Comparison of ENCODE assay signal across 8 mouse cellular contexts in genomic region chr15:86085301-86086225, GRCm38 (mm10). TPM values are rescaled to one million over a fixed set of nuclear protein-coding genes. Genes with fewer than 3 reads are reported as not detected.
DNase-seq lines count a peak whose midpoint lies in the region; ATAC-seq and TF ChIP-seq lines count a peak whose summit lies in the region.

No protein-coding gene starts in this region.

- peak overlapping the region; percentile 7; the same call in 1 of the 2 replicates for H3K4me2 ChIP-seq in forebrain, embryonic 15.5 days (replicated peaks)
- H3K4me2 ChIP-seq in intestine, postnatal 0 days (replicated peaks; ENCODE audit: low read depth), result 0 out of 2 replicates have a peak overlapping the region, but pooled peaks have one; percentile 18

- peak overlapping the region; percentile 91 for H3K27ac ChIP-seq in forebrain, embryonic 15.5 days (replicated peaks)
- H3K27ac ChIP-seq in intestine, postnatal 0 days (ENCODE audit: low read depth, low read length), result 0 out of 2 replicates have a peak overlapping the region, but pooled peaks have one; percentile 35
- H3K27ac ChIP-seq in small intestine, adult 2 months (ENCODE audit: insufficient read depth, low read depth, low read length), result peak overlapping the region; percentile 39

- H3K4me3 ChIP-seq in forebrain, embryonic 15.5 days, result no peak overlapping the region
- no peak overlapping the region for H3K4me3 ChIP-seq in intestine, postnatal 0 days (ENCODE audit: low read depth, low read length)
- no peak overlapping the region for H3K4me3 ChIP-seq in small intestine, adult 2 months (ENCODE audit: low read depth, low read length)

- H3K4me1 ChIP-seq in forebrain, embryonic 15.5 days, result peaks cover 93% of the 10 kb centered on the region
- peaks cover 43% of the 10 kb centered on the region for H3K4me1 ChIP-seq in intestine, postnatal 0 days (replicated peaks; ENCODE audit: control insufficient read depth, insufficient read depth, low read length)
- peaks cover 61% of the 10 kb centered on the region for H3K4me1 ChIP-seq in small intestine, adult 2 months (ENCODE audit: control insufficient read depth, insufficient read depth, insufficient read length, low read length)

- H3K36me3 ChIP-seq in forebrain, embryonic 15.5 days, result no peaks in the 10 kb centered on the region
- H3K36me3 ChIP-seq in intestine, postnatal 0 days (ENCODE audit: control insufficient read depth, insufficient read depth), result no peaks in the 10 kb centered on the region; the same call in 1 of the 2 replicates
- H3K36me3 ChIP-seq in small intestine, adult 2 months (ENCODE audit: control insufficient read depth, insufficient read depth, low read length), result no peaks in the 10 kb centered on the region

- ATAC-seq in forebrain, embryonic 15.5 days (replicated peaks), result peak; percentile 24
- 0 out of 2 replicates have a peak, but pooled peaks have one; percentile 7 for ATAC-seq in intestine, postnatal 0 days

- DNase-seq in left cerebral cortex, postnatal 14 days (ENCODE audit: low spot score in 2 of 2), result peak; percentile 41 to 64
- no peak for DNase-seq in left cerebral cortex, adult 18-20 months (ENCODE audit: low spot score in 2 of 2)
- DNase-seq in adrenal gland, postnatal 14 days, result peak; percentile 87
- DNase-seq in lung, postnatal 10 days, result peak; percentile 77
- no peak for DNase-seq in Muller cell, postnatal 12 days (ENCODE audit: inconsistent ontology term)

- no peak for TF ChIP-seq POLR2A in small intestine, adult 2 months (IDR thresholded peaks at IDR 0.05; ENCODE audit: low read depth, low read length)

- WGBS in forebrain, embryonic 15.5 days, result 18% methylated on average over 17 of the region's 17 CpGs
- 17% methylated on average over 17 of the region's 17 CpGs for WGBS in intestine, postnatal 0 days
- 17% methylated on average over 17 of the region's 17 CpGs for WGBS in small intestine, adult 2 months

- no peaks in the 10 kb centered on the region for H3K27me3 ChIP-seq in forebrain, embryonic 15.5 days
- H3K27me3 ChIP-seq in intestine, postnatal 0 days (replicated peaks; ENCODE audit: control insufficient read depth, insufficient read depth, low read length), result no peaks in the 10 kb centered on the region
- H3K27me3 ChIP-seq in small intestine, adult 2 months (ENCODE audit: control insufficient read depth, insufficient read depth, low read length), result no peaks in the 10 kb centered on the region

- intact Hi-C loops in left cerebral cortex, postnatal 14 days (cut with DNase I), result no loop called here

- TF ChIP-seq CTCF in intestine, postnatal 0 days (IDR thresholded peaks at IDR 0.05; ENCODE audit: low read depth), result peak; percentile 79
- TF ChIP-seq CTCF in small intestine, adult 2 months (IDR thresholded peaks at IDR 0.05; ENCODE audit: extremely low read depth, insufficient read length, insufficient replicate concordance, low read depth, low read length), result peak; percentile 61; the same call in 1 of the 2 replicates

- peak overlapping the region; percentile 8 for H3K9ac ChIP-seq in forebrain, embryonic 15.5 days (replicated peaks)
- H3K9ac ChIP-seq in intestine, postnatal 0 days (ENCODE audit: low read depth, low read length), result no peak overlapping the region

- H3K9me3 ChIP-seq in forebrain, embryonic 15.5 days, result no peaks in the 10 kb centered on the region
- H3K9me3 ChIP-seq in intestine, postnatal 0 days (ENCODE audit: control insufficient read depth), result no peaks in the 10 kb centered on the region

RNA-seq across cellular contexts. Expression of gene Gramd4, which starts 28.1 kb away (rescaled TPM):
- 10 to 100 TPM; 37.2 to 44.3 TPM for total RNA-seq in left cerebral cortex, postnatal 14 days (2021)
- total RNA-seq in left cerebral cortex, adult 18-20 months (2021), result 10 to 100 TPM; 44.2 to 49.4 TPM
- total RNA-seq in adrenal gland, postnatal 14 days (2021), result 16.1 and 17.5 TPM in 2 replicates
- 48.8 and 52.9 TPM in 2 replicates for polyA plus RNA-seq in forebrain, embryonic 15.5 days (2015; fragmentation: Nextera tagmentation; extraction: Ambion mirVana)
- 5.6 and 6.4 TPM in 2 replicates for polyA plus RNA-seq in intestine, postnatal 0 days (2015; fragmentation: Nextera tagmentation; extraction: Ambion mirVana)
- 10.5 and 25.1 TPM in 2 replicates for polyA plus RNA-seq in small intestine, adult 2 months (2012; rRNA removed)

RNA-seq across cellular contexts. Expression of gene Celsr1, which starts 52.0 kb away (rescaled TPM):
- total RNA-seq in left cerebral cortex, postnatal 14 days (2021), result 1 to 10 TPM; 2.2 to 3.1 TPM
- total RNA-seq in left cerebral cortex, adult 18-20 months (2021), result 1 to 10 TPM; 4.3 to 5.3 TPM
- total RNA-seq in adrenal gland, postnatal 14 days (2021), result 4.5 and 4.6 TPM in 2 replicates
- 5.8 and 7.2 TPM in 2 replicates for polyA plus RNA-seq in forebrain, embryonic 15.5 days (2015; fragmentation: Nextera tagmentation; extraction: Ambion mirVana)
- polyA plus RNA-seq in intestine, postnatal 0 days (2015; fragmentation: Nextera tagmentation; extraction: Ambion mirVana), result 0.33 and 0.39 TPM in 2 replicates
- polyA plus RNA-seq in small intestine, adult 2 months (2012; rRNA removed), result 2.9 and 4.7 TPM in 2 replicates

Comparison
In these comparisons a context has a peak if more than half of its experiments do, and no peak if none do; other contexts are left out.
1. DNase-seq: peak in left cerebral cortex, postnatal 14 days (2 of 2), adrenal gland, postnatal 14 days (single experiment) and lung, postnatal 10 days (single experiment); none in left cerebral cortex, adult 18-20 months (0 of 2) and Muller cell, postnatal 12 days (single experiment).
2. H3K27ac ChIP-seq: peak in every context shown above with its lines; median percentile 91 in forebrain, embryonic 15.5 days; 39 in small intestine, adult 2 months; 35 in intestine, postnatal 0 days.